Mouse (Mus musculus) CD8-positive naive resting alpha-beta T cell, adult 2 months (primary cell): ENCODE results near the gene Flrt1.

Experiments
- DNase-seq, 2 experiments: peaks; one replicate each; pipeline ENCODE4 v3.0.0; 2022; ENCODE audit warnings: low read depth in 2 of 2, low spot score in 2 of 2

Gene Flrt1

GRCm38 (mm10) chr19:7130317-7130716 is 24.8 kb upstream of the Flrt1 start:
- no peak for DNase-seq

DNA sequence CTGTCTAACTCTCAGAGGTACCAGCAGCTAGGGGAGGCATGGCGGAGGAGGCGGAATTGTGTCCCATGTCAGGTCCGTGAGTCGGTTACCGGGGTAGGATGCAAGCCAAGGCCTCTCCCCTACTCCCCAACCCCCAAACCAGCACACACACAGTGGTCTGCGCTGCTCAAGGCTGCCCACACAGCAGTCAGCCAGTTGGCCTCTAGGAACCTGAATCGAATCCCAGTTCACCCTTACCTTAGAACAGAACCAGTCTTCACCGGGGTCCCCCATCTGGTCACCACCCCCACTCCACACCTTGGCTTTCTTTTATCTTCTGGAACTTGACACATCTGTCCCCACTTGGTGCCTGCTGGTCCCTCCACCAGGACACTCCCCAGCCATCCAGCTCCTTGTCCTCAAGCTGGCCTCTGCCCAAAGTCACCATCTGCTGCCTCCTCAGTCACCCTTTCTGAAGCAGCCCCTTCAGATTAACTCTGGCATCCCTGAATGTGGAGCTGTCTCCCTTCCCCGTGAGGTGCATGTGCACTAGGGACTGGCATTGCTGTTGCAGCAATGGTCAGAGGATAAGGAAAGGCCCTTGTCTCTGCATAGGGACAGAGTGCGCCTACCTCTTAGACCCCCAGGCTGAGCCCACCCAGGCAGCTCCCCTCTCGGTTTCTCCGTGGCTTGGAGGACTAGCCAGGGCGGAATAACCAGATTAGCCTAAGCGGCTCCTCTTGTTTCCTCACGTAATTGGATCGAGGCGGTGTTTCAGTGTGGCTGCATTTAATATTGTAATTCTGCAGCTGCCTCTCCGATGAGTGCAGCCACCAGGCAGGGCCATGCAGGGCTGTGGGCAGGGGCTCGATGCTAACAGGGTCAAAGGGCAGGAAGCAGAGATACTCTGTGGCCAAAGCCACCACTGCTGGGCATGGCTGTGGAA is 23.3 kb upstream of the Flrt1 start:
- no peak for DNase-seq

GRCm38 (mm10) chr19:7126933-7127332 is 21.4 kb upstream of the Flrt1 start:
- no peak for DNase-seq

GRCm38 (mm10) chr19:7126209-7126608 is 20.7 kb upstream of the Flrt1 start:
- DNase-seq, result no peak

DNA sequence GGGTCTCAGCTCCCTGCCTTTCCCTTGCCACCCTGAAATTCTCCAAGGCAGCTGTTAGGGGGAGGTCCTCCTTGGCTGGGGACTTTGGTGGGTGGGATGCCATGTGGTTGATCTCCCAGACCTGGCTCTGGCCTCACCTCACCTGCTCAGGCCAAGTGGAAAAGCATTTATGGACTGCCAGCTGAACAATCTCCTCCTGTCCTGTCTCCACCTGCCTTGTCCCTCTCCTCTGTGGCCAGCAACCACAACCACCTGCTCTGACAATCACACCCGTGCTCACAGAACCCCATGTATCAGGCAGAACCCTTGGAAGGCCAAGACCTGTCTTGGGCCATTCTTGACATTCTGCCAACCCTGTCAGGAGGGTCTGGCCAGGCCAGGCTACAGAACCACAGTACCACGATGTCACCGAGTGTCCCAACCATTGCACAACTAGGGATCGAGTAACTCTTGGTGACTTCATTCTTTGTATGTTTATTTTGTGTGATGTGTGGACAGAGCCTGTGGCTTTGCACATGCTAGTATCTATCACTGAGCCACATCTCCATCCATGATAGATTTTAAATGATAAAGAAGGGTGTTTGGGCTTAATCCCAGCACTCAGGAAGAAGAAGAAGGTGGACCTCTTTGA is 20.1 kb upstream of the Flrt1 start:
- DNase-seq, result no peak

- DNase-seq, result no peak
Measured at GRCm38 (mm10) chr19:7122698-7123306, 17.3 kb upstream of the Flrt1 start.

DNA sequence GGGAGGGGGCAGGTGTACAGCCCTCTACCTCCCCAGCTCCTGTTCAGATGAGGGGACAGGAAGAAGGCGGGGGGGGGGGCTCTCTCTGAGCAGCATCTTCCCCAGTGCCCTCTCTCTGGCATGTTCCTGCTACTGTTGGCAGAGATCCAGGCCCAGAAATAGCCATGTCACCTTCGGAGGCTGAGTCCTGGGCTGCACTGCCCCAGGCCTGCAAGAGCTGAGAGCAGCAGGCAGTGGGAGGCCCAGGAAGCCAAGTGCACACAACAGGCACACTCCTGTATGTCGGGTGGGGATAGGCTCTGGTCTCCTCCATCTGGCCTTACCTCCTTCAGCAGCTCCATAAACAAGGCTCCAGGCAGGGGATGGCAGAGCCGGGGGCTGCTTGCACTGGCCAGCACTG is 16.7 kb upstream of the Flrt1 start:
- no peak for DNase-seq

DNA sequence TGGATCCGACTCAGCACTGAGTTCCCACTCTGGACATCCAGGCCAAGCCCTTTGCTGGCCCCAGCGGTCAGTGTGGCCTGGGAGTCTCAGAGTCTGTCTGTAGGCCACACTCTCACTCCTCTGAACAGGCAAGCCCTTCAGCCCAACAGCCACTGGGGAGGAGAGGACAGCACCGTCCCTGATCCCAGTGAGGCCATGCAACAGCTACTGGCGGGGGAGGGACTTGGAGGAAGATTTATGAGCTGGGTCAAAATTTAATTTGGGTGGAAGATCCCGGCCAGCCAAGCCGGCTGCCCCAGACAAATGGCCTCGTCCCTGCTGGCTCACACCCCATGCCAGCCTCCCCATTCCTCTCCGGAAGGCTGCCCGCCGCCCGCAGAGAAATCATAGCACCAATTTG is 15.7 kb upstream of the Flrt1 start:
- DNase-seq, result no peak

DNA sequence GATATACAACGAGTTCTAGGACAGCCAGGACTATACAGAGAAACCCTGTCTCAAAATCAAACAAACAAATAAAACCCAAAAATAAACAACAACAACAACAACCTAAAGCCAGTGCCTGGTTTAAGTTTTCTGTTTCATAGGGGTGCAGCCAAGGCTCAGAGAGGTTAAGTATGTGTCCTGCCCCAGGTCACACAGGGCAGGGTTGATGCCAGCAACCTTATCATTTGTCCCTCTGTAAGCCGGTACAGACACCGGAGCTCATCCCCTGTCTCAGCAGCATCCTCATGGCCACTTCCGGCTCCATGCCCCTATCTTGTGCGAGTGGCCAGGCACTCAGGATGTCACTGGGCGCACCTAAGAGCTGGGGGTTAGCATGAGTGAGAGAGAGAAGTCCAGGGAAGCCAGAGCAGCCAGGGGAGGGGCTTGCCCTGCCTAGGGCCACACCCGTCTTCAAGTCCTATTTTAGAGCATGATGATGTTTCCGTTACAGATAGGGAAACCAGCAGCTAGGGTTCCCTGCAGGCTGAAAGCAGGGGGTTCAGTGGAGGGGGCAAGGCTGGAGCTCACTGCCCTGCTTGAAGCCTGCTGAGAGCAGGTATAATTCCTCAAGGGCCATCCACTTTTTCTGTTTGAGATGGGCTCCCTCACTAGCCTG is 12.3 kb upstream of the Flrt1 start:
- no peak for DNase-seq

DNA sequence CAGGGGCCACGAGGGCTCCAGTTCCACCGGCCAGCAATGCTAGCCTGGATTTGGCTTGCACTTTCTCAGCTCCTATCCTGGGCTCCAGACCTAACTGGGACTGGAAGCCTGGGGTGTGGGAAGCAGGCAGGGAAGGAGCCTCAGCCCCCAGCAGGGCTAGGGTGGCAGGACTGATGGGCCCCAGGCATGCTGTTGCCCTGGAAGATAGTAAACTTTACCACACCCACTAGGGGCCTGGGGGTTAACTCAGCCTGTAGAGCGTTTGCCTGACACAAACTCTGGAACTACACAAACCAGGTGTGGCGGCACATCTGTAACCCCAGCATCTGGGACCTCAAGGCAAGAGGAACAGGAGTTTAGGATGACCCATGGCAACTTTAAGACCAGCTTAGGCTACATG is 11.6 kb upstream of the Flrt1 start:
- no peak for DNase-seq

DNA sequence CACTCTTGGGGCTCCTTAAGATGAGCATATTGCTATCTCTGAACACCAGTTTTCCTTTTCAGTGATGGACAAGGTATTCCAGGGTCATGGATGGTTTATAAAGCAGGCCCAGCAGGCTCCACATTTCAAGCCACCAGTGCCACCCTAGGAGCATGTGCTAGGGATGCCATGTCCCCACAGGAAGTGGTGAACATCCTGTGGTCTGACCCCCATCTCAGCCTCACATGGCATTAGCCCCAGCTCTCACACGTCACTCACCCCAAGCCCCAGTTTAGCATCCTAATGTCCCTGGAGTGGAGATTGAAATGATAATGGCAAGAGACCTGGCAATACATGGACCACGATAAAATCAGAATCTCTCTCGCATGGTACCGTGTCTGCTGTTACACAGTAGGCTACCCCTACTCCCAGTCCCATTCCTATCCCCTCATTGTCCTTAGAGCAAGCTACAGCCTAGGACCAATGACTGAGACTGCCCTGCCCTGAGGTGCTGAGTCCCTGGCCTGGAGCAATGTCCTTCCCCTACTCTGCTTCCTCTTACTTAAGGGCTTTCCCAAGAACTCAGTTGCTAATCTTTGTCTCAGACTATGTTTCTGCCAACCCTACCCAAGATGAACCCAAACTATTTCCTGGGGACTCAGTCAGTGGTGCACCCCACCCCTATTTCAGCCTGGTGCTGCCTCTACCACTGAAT is 10.7 kb upstream of the Flrt1 start:
- no peak for DNase-seq

- DNase-seq, result no peak
Measured at GRCm38 (mm10) chr19:7113574-7113973, 8.0 kb upstream of the Flrt1 start.

- no peak for DNase-seq
Measured at GRCm38 (mm10) chr19:7112628-7113027, 7.1 kb upstream of the Flrt1 start.

DNA sequence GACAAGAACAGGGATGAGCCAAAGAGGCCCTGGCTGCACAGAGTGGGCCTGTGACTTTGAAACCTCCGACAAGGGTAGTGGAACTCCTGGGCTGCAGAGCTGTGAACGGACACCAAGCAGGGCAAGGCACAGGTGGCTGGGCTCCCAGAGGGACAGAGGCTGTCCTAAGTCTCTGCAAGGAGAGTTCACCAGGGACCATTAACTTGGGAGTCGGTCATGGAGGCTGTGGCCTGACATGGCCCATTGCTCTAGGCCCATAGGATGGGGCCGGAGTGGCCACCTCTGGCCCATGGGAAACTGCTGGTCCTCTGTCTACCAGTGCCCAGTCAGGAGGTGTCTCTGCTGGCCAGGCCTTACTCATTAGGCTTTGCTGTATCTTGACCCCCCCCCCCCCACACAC is 6.2 kb upstream of the Flrt1 start:
- DNase-seq, result no peak

DNA sequence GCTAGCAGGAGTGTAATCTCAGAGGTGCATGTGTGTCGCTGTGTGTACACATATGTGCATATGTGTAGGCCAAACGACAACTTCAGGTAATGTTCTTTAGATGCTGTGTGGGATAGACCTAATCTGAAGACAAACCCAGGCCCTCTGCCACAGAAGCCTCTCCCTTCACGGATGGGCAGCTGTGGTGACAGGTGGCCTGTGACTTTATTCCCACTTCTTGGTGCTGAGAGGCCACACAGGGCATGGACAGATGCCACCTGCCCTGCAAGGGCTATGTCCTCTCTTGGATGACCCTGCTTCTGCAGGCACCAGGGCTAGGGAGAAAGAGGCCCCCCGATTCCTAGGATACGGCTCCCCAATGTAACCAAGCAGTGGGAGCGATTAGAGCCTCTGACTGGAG is 5.8 kb upstream of the Flrt1 start:
- DNase-seq, result no peak

DNA sequence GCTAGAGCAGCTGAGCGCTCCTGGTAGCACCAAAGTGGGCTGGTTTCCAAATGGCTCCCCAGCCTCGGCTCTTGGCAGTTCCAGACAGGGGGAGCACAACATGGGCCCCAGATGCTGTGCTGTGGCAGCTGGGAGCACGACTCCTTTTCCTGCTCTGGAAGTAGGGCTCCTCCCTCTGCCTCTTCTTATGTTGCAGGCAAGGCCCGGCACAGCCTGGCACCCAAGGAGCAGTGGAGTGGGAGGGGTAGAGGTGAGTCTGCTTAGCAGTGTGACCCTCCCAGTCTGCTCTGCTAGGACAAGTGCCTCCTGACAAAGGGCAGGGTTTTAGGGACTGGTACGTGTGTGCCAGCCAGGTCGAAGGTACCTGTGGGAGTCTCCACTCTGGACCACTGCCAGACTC is 5.3 kb upstream of the Flrt1 start:
- no peak for DNase-seq

GRCm38 (mm10) chr19:7110097-7110496 is 4.6 kb upstream of the Flrt1 start:
- DNase-seq, result no peak

GRCm38 (mm10) chr19:7108114-7108905 is 2.8 kb upstream of the Flrt1 start:
- DNase-seq, result no peak

- DNase-seq, result no peak
Measured at GRCm38 (mm10) chr19:7107174-7107573, 1.6 kb upstream of the Flrt1 start.

DNA sequence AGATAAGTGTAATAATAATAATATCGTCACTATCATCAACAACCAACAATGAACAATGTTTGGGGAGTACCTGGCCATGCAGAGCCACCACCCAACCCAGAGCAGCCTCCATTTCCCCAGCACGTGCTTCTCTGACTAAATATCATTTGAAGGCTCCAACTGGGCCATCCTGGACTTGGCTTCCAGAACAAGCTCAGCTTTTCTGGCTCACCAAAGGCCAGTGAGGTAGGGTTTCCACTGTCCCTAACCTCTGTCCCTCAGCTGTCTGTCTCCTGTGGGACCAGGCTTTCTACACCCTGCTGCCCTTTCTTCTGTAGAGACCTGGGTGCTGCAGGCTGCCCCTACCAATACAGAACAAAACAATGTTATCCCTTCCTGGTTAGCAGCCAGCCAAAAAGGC is 1.0 kb upstream of the Flrt1 start:
- no peak for DNase-seq
